Mouse (Mus musculus): ENCODE results near the gene 4930558K02Rik. TPM values are rescaled to one million over a fixed set of nuclear protein-coding genes. Genes with fewer than 3 reads are reported as not detected.

The 4930558K02Rik gene
- total and polyA plus RNA-seq, 2 experiments from 2014 or later, result not detected

GRCm38 (mm10) chr1:161896130-161896529 is 83.3 kb downstream of the 4930558K02Rik start:
- 62% methylated on average over 10 of the region's 10 CpGs for WGBS
- H3K36me3 ChIP-seq (replicated peaks; ENCODE audit: control insufficient read depth, insufficient read depth, low read length), result no peaks in the 10 kb centered on the region
- ATAC-seq (ENCODE audit: insufficient read depth, low read depth) (no peak), DNase-seq (ENCODE audit: low spot score) (peak; percentile 26)
- no peak for TF ChIP-seq EP300 (IDR thresholded peaks at IDR 0.05; ENCODE audit: low read depth)
- TF ChIP-seq CTCF (IDR thresholded peaks at IDR 0.05; ENCODE audit: low read depth), result no peak
- H3K9me3 ChIP-seq (replicated peaks; ENCODE audit: control insufficient read depth, low read length), result no peaks in the 10 kb centered on the region
- H3K4me2 ChIP-seq (ENCODE audit: low read depth, low read length), result no peak overlapping the region
- no peak overlapping the region for H3K4me3 ChIP-seq (ENCODE audit: low read depth, low read length)
- no peak overlapping the region for H3K27ac ChIP-seq (ENCODE audit: low read depth)
- peaks cover 8% of the 10 kb centered on the region for H3K4me1 ChIP-seq (ENCODE audit: control insufficient read depth, insufficient read depth)
- H3K9ac ChIP-seq (replicated peaks; ENCODE audit: low read depth, low read length), result no peak overlapping the region
- H3K27me3 ChIP-seq (ENCODE audit: control insufficient read depth, insufficient read depth, low read length), result no peaks in the 10 kb centered on the region

GRCm38 (mm10) chr1:161895014-161895413 is 84.4 kb downstream of the 4930558K02Rik start:
- no peak overlapping the region for H3K27ac ChIP-seq (ENCODE audit: low read depth)
- WGBS, result 92% methylated on average over 3 of the region's 3 CpGs
- H3K4me1 ChIP-seq (ENCODE audit: control insufficient read depth, insufficient read depth), result peaks cover 8% of the 10 kb centered on the region
- H3K4me2 ChIP-seq (ENCODE audit: low read depth, low read length), result no peak overlapping the region
- H3K27me3 ChIP-seq (ENCODE audit: control insufficient read depth, insufficient read depth, low read length), result no peaks in the 10 kb centered on the region
- no peak for DNase-seq (ENCODE audit: low spot score)
- no peaks in the 10 kb centered on the region for H3K9me3 ChIP-seq (replicated peaks; ENCODE audit: control insufficient read depth, low read length)
- H3K4me3 ChIP-seq (ENCODE audit: low read depth, low read length), result no peak overlapping the region
- no peak for TF ChIP-seq EP300 (IDR thresholded peaks at IDR 0.05; ENCODE audit: low read depth)
- TF ChIP-seq CTCF (IDR thresholded peaks at IDR 0.05; ENCODE audit: low read depth), result no peak
- H3K36me3 ChIP-seq (replicated peaks; ENCODE audit: control insufficient read depth, insufficient read depth, low read length), result no peaks in the 10 kb centered on the region
- no peak for ATAC-seq (ENCODE audit: insufficient read depth, low read depth)
- H3K9ac ChIP-seq (replicated peaks; ENCODE audit: low read depth, low read length), result no peak overlapping the region

- TF ChIP-seq EP300 (IDR thresholded peaks at IDR 0.05; ENCODE audit: low read depth), result no peak
- no peak for TF ChIP-seq CTCF (IDR thresholded peaks at IDR 0.05; ENCODE audit: low read depth)
- H3K27ac ChIP-seq (ENCODE audit: low read depth), result no peak overlapping the region
- no peak overlapping the region for H3K9ac ChIP-seq (replicated peaks; ENCODE audit: low read depth, low read length)
- H3K4me3 ChIP-seq (ENCODE audit: low read depth, low read length), result no peak overlapping the region
- H3K9me3 ChIP-seq (replicated peaks; ENCODE audit: control insufficient read depth, low read length), result no peaks in the 10 kb centered on the region
- 19% methylated on average over 2 of the region's 2 CpGs for WGBS
- no peaks in the 10 kb centered on the region for H3K27me3 ChIP-seq (ENCODE audit: control insufficient read depth, insufficient read depth, low read length)
- H3K4me2 ChIP-seq (ENCODE audit: low read depth, low read length), result no peak overlapping the region
- DNase-seq (ENCODE audit: low spot score) (no peak), ATAC-seq (ENCODE audit: insufficient read depth, low read depth) (no peak)
- H3K36me3 ChIP-seq (replicated peaks; ENCODE audit: control insufficient read depth, insufficient read depth, low read length), result no peaks in the 10 kb centered on the region
- peaks cover 8% of the 10 kb centered on the region for H3K4me1 ChIP-seq (ENCODE audit: control insufficient read depth, insufficient read depth)
Measured at GRCm38 (mm10) chr1:161894553-161894952, 84.9 kb downstream of the 4930558K02Rik start.

GRCm38 (mm10) chr1:161894126-161894525 is 85.3 kb downstream of the 4930558K02Rik start:
- Histone ChIP-seq H3K36me3 (replicated peaks; ENCODE audit: control insufficient read depth, insufficient read depth, low read length) (no peaks in the 10 kb centered on the region), H3K9me3 (replicated peaks; ENCODE audit: control insufficient read depth, low read length) (no peaks in the 10 kb centered on the region), H3K4me2 (ENCODE audit: low read depth, low read length) (0 out of 2 replicates have a peak overlapping the region, but pooled peaks have one; percentile 10), H3K27me3 (ENCODE audit: control insufficient read depth, insufficient read depth, low read length) (no peaks in the 10 kb centered on the region), H3K4me1 (ENCODE audit: control insufficient read depth, insufficient read depth) (peaks cover 8% of the 10 kb centered on the region), H3K4me3 (ENCODE audit: low read depth, low read length) (no peak overlapping the region), H3K27ac (ENCODE audit: low read depth) (no peak overlapping the region), H3K9ac (replicated peaks; ENCODE audit: low read depth, low read length) (no peak overlapping the region)
- TF ChIP-seq CTCF (IDR thresholded peaks at IDR 0.05; ENCODE audit: low read depth) (no peak), EP300 (IDR thresholded peaks at IDR 0.05; ENCODE audit: low read depth) (no peak)
- WGBS, result 30% methylated on average over 2 of the region's 2 CpGs
- ATAC-seq (ENCODE audit: insufficient read depth, low read depth) (no peak), DNase-seq (ENCODE audit: low spot score) (no peak)

Other genes with a start within 250 kb of the 4930558K02Rik start
- gene Fasl, start 191.1 kb downstream of the 4930558K02Rik start, total RNA-seq (2014; rRNA removed; ENCODE audit: low replicate concordance), result not detected in 2 replicates
- not detected in 2 replicates for gene Fasl, start 191.1 kb downstream of the 4930558K02Rik start, polyA plus RNA-seq (2015; fragmentation: Nextera tagmentation; extraction: Ambion mirVana)
- gene Suco, start 103.0 kb downstream of the 4930558K02Rik start, total RNA-seq (2014; rRNA removed; ENCODE audit: low replicate concordance), result 13.9 and 17.0 TPM in 2 replicates
- 7.5 and 10.0 TPM in 2 replicates for gene Suco, start 103.0 kb downstream of the 4930558K02Rik start, polyA plus RNA-seq (2015; fragmentation: Nextera tagmentation; extraction: Ambion mirVana)
- gene Pigc, start 10.4 kb downstream of the 4930558K02Rik start, total RNA-seq (2014; rRNA removed; ENCODE audit: low replicate concordance), result 19.1 and 24.0 TPM in 2 replicates
- 25.0 and 25.8 TPM in 2 replicates for gene Pigc, start 10.4 kb downstream of the 4930558K02Rik start, polyA plus RNA-seq (2015; fragmentation: Nextera tagmentation; extraction: Ambion mirVana)

Measured in heart, postnatal 0 days (tissue).